Mouse (Mus musculus) left cerebral cortex, adult 9 months (tissue): Measurements from ENCODE around the gene Rps8.

Source experiments
- DNase-seq, 2 experiments: peaks; one replicate each; pipeline ENCODE4 v3.0.0; 2022; ENCODE audit warnings: low spot score in 2 of 2

Gene Rps8

DNA sequence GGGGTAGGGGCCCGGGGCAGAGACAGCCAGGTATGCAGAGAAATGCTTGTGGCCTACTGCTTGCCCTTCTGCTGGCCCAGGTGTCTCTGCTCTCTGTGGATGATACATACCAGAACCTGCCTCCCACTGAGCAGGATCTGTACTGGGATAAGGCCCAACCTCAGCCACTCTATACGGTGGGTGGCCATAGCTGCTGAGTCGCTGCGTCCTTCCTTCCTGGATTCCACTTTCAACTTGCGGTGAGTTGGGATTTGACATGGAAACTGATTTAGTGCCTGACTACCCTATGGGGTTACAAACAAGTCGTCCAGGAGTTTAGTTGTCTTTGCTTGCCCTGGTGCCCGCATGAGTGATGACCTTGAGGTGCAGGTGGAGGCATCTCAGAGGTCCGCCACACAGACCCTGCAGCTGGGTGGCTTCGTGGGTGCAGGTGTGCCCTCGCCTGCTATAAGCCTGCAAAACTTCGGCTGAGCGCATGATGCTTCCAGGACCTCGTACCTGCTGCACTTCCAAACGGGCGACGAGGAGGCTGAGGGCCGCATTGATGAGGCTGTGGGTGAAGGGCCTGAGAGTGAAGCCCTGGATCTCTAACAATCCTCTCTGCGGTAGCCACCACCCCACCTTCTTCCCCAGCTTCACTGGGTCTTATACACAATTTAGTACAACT, 7.9 kb downstream of the Rps8 start:
- no peak for DNase-seq

GRCm38 (mm10) chr4:117146176-117146575, 9.9 kb downstream of the Rps8 start:
- peak in 1 of 2 experiments; percentile 85 for DNase-seq

DNA sequence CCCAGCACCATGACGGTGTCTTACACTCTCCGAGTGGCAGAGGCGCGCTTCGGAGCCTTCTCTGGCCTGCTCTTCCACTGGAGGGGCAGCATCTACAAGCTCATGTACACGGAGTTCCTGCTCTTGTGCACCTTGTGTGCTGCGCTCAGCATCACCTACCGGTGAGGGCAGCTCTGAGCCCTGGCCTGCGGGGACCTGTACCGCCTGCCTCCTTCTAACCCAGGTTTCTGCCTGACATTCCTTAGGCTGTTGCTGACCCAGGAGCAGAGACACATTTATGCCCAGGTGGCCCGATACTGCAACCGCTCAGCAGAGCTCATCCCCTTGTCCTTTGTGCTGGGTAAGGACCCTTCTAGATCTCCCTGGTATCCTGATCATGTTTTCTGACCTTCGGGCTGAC, 10.8 kb downstream of the Rps8 start:
- no peak for DNase-seq

DNA sequence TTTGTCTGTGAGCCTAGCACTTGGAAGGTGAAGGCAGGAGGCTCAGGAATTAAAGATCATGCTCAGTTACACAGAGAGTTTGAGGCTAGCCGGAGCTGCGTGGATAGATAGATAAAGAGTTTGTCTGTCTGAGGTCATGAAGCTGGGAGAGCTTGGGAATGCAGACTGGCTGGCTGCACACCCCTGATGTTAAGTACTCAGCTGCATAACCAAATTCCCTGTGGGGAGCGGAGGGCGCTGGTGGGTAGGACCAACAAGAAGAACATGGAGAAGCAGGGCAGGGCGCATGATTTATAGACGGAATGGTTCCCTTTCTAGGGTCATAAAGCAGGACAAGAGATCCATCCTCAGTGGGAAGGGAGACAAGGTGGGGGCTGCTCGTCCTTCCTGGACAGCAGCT, 13.0 kb downstream of the Rps8 start:
- no peak for DNase-seq

DNA sequence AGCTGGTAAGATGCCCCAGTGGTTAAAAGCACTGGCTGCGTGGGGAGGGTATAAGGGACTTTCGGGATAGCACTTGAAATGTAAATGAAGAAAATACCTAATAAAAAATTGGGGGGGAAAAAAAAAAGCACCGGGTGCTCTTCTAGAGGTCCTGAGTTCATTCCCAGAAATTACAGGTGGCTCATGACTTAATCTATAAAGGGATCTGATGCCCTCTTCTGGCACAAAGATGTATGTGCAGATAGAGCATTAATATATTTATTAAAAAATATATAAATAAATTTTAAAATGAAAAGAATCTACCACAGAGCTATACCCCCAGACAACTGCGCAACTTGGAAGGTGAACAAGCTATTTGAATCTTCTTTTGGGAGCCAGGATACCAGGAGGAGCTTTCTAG, 15.4 kb downstream of the Rps8 start:
- DNase-seq = no peak

DNA sequence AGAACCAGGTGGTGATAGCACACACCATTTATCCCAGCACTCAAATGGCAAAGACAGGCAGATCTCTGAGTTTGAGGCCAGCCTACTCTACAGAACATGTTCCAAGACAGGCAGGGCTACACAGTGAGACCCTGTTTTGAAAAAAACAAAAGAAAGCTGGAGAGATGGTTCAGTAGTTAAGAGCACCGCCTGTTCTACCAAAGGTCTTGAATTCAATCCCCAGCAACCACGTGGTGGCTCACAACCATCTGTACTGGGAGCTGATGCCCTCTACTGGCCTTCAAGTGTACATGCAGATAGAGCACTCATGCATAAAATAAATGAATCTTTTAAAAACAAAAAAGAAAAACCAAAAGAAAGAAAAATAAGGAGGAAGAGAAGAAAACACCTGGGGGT, 16.8 kb downstream of the Rps8 start:
- no peak for DNase-seq

DNA sequence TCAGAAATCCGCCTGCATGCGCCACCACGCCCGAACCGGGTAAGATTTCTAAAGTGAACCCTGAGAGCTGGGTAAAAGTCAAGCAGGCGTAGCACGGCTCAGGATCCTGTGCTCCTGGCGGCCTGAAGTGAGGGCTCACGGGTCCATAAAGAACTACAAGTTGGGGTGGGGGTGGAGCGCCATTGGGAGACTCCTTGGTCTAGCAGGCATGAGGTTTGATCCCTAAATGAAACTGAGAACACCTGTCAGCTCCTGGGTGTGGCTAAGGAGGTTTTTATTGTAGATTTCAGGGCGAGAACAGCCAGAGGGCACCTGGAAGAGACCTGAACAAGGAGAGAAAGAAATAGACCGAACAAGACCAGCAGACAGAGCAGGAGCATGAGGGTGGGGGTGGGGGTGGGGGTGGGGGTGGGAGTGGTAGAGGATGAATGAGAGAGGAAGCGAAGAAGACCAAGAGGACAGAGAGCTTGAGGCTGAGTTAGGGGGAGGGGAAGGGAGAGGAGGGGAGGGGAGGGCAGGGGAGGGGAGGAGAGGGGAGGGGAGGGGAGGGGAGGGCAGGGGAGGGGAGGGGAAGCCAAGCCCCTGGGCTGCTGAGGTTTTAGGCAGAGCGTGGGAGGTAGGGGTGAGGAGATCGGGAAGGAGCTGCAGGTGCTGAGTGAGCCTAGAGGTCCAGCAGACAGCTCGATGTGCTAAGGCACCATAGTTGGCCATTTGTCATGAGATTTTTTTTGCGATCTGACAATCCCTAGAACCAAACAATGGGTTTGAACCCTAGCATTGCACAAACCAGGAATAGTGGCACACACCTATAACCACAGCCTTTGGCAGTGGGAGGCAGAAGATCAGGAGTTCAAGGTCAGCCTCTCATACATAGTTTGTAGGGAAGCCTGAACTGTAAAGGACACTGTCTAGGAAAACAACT, 17.5 kb downstream of the Rps8 start:
- no peak for DNase-seq

DNA sequence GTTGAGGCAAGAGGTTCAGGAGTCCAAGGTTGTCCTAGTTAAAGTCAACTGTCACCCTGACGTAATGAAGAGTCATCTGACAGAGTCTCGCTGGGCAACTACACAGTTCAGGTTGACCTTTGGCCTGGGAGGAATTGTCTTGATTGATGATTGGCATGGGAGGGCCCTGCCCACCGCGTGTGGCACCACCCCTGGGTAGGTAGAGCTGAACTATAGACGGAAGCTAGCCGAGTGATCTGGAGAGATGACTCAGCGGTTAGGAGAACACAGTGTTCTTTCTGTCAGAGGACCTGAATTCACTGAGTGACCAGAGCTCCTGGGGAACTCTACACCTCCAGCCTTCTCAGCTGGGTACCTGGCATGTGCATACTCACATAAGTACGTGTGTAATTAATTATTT, 20.0 kb downstream of the Rps8 start:
- no peak for DNase-seq

DNA sequence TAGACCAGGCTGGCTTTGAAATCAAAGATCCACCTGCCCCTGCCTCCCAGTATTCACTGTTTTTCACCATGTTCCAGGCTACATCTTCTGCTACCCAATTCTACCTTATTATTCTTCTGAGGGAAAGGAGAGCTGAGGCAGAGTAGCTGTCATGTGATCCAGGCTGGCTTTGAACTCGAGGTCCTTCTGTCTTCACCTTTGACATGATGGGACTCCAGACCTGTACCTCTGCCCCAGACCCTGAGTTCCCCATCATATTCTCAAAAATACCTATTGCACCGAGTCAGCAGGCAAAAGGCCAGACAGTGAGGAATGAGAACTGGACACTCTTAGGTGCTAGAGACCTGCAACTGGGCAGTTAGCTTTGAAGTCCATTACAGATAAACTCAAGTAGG, 21.4 kb downstream of the Rps8 start:
- no peak for DNase-seq

DNA sequence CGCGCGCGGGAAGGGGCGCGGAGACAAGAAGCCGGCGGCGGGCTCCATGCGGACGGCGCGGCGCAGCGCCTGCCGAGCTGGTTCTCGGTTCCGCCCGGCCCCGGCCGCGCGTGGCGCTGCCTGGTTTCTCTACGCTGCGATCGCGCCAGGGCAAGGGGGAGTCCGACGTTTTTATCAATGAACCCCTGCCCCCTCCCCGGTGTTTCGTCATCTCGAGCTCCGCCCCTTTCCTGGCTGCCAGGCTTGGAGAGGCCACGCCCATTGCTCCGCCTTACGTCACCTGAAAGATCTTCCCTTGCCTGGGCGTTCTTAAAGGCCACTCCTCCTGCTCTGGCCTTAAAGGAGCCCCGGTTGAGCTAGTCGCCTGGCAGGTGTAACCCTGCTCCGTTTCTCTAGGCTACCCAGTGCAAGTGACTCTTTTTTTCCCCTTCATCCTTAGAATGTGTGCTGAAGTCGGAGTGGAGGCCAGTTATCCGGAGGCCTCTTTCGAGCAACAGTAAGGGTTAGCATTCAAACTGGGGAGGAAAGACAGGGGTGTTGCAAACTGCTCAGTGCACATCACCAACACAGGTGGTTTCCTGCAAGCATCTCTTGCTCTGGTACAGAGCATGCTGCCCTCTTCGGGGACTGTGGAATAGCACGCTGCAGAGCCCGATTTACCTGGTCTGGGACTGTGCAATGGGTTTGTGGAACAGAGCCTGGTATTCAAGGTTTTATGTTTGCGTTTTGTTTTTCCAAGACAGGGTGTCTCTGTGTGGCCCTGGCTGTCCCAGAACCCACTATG, 22.0 kb downstream of the Rps8 start, which contains the start of gene Plk3:
Gene Plk3 (minus strand): TSS at position 147 of the 784 bp plus-strand sequence.
- peak; percentile 93 to 99 for DNase-seq

- no peak for DNase-seq
Measured at GRCm38 (mm10) chr4:117133366-117133796, 22.7 kb downstream of the Rps8 start.

DNA sequence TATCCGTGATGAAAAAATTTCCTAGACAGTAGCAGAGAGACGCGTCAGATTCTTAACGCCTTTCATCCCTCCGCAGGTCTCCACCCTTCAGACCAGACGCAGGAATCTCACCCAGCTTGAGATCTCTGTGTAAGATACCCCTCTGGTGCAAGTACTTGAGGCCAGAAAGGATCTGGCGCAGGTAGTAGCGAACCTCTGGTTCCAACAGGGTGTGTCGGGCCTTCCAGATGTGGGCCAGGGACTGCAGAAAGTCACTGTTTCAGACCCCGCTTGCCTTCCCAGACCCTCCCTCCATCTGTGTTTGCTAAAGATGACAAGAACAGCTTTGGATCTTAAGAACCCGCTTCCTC, 23.3 kb downstream of the Rps8 start:
- DNase-seq = no peak

DNA sequence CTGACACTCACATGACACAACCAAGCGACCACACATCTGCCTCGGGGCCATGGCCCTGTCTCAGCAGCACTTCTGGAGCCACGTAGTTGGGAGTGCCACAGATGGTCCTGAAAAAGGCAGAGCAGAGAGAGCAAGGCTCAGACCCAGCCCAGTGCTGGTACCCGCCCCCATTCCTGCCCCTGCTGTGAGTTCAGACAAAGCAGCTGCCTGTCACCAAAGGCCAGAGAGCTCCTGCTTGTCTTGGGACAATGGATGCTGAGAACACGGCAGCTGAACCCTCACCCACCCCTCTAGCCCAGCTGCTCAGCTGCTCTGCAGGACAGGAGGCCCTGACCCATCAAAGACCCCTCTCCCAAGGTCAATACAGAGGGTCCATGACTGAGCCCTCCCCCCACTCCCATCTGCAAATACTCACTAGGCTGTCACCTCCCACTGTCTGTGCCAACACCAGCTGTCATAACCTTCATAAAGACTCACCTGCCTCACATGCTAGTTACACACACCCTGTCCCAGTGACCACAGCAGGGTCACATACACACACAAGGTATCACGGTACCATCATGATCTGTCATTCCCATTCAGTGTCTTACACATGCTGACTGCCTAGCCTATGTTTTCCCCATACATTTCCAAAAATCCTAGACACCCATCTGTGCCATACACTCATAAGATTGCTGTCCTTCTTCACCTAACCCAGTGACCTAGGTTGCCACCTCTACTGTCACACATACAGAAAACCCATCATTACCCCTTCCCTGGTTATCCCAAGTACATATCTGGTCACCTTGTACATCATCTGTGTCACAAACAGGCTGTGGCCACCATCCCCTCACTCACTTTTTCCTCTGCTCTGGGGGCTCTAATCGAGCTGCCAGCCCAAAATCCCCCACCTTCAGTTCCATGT, 23.9 kb downstream of the Rps8 start:
- DNase-seq = no peak

DNA sequence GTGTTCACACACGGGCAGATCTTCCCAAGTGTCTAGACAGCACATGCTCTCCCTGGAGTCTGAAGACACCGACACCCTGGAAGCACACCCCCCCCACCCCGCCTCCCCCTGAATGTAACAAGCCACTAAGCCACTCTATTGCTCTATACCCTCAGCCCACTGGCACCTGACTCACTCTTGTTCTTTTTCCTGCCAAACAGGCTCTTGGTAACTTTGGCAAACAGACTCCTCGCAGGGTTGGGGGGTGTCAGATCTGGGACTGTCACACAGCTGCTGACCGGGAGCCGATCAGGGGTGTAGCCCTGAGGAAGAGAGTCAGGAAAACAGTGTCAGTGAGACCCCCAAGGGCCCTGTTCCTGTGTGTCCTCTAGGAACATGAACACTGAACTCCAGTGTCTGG, 24.8 kb downstream of the Rps8 start:
- no peak for DNase-seq

DNA sequence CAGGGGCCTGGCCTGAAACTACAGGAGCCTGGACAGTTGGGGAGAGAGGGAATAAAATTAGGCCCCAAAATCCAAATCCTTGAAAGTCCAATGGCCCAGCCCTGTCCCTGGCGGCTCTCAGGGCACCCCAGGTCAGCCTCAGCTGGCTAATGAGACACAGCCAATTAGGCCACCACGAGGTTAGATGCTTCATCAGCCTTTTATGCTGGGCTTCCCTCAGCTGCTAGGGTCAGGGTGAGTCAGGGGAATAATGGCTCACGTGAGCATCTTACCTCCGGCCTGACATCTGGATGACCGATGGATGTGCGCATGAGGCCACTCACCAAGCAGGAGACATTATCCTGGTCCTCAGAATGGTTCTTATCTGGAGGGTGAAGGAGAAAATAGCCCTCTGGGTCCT, 25.3 kb downstream of the Rps8 start:
- DNase-seq = no peak

DNA sequence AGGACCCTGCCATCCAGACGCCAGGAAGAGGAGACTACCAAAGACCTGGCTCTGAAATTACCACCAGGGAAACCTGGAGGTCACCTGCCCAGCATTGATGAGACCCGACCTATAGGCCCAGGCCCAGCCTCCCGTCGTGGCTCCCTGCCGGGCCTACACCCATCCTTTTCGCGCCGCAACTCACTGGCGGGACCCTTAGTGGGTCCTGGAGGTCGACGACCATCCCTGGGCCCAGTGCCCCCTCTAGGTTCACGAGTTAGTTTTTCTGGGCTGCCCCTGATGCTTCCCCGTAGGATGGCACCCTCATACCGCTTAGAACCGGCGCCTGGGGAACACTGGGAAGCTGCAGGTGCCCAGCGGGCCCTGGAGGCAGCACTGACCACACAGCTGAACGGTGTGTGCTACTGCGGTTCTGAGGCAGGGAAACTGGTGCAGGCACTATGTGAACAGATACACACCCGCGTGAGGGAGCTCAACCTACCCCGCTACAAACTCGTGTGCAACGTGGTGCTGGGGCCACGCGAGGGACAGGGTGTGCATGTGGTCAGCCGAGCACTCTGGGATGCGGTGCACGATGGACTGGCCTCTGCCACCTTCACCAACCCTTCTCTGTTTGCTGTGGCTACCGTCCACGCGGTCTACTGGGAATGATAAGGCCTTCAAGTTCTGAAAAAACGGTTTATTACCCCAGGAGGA, 27.9 kb downstream of the Rps8 start:
- DNase-seq = no peak

- DNase-seq = no peak
Measured at GRCm38 (mm10) chr4:117126675-117127290, 29.3 kb downstream of the Rps8 start, which contains the start of gene Tctex1d4. Gene Tctex1d4, plus strand, starts transcription at chr4:117126794.

DNA sequence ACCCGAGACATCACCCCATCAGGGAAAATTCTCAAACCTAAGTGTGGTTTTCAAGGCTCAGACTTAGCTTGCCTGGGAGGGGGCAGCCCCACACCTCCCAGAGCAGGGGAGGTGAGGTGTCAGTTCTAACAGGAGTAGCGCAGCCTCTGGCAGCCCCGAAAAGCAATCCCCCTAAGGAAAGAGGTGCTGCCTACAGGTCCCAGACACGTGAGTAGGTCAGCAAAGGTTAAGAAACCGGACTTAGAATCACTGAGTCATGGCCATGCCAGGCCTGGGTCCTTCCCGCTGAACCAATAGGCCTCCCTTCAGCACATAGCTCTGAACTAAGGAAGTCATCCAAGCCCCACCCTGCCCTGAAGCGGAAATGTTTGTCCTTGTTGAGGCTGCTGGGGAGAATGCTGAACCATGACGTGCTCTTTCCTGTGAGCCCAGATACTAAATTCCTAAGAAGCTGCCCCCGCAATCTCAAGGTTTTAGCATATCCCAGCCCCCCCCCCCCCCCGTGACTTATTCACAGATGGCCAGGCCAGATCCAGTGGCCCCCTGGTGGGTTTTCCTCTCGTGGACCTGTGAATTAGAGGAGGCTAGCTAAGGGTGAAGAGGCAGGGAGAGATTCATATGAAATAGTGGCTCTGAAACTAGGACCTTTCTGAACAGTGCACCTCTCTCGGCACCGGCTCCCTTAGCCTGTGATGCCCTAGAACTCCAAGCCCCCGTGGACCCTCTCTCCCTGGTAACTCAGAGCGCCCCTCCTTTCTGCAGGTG, 30.0 kb downstream of the Rps8 start:
- DNase-seq = peak in 1 of 2 experiments; percentile 53

GRCm38 (mm10) chr4:117125348-117125909, 30.6 kb downstream of the Rps8 start, which contains the start of gene Btbd19:
Gene Btbd19, minus strand, starts transcription at chr4:117125725.
- peak in 1 of 2 experiments; percentile 76 for DNase-seq
